Mouse (Mus musculus) heart, postnatal 25 days (tissue): ENCODE measurements around the gene Rab43. TPM values are rescaled to one million over a fixed set of nuclear protein-coding genes. Genes with fewer than 3 reads are reported as not detected.

ENCODE experiments used
- DNase-seq: peaks from one replicate; pipeline ENCODE4 v3.0.0; 2022; ENCODE audit warnings: low spot score
- intact Hi-C: fragments of 180-260 bp; cut with DNase I; formaldehyde crosslinking; loops from one replicate; pipeline ENCODE4 v1.15.1; 2025
- total RNA-seq, 2 experiments: library from RNA; stranded (reverse); gene quantifications; 2 replicates each; pipeline ENCODE4 v1.2.3; 2021

Rab43 gene
- 10 to 100 TPM; 12.5 to 15.7 TPM for total RNA-seq

- DNase-seq: peak; percentile 93
- intact Hi-C loops: no loop called here
Observed at GRCm38 (mm10) chr6:87811675-87812338, at the start of gene Rab43. TSS of gene Rab43 (minus strand) at chr6:87812164.

GRCm38 (mm10) chr6:87857071-87857470 is 45.1 kb upstream of the Rab43 start:
- intact Hi-C loops: no loop called here
- DNase-seq: no peak

- intact Hi-C loops: no loop called here
- DNase-seq: no peak
Observed at GRCm38 (mm10) chr6:87853446-87853845, 41.5 kb upstream of the Rab43 start.

- DNase-seq: no peak
- intact Hi-C loops: loop anchor here (2.0 kb wide), 1 partner anchor 35 kb away; the partner anchor contains the start of gene Copg1
Observed at GRCm38 (mm10) chr6:87851871-87852270, 39.9 kb upstream of the Rab43 start.

GRCm38 (mm10) chr6:87850900-87851614 is 39.1 kb upstream of the Rab43 start, which contains the start of gene Cnbp:
TSS of gene Cnbp (minus strand) at chr6:87851106.
- DNase-seq: peak; percentile 93
- intact Hi-C loops: loop anchor here (2.0 kb wide), 1 partner anchor 36 kb away; the partner anchor contains the start of gene Copg1

- intact Hi-C loops: loop anchor here (2.0 kb wide), 1 partner anchor 36 kb away; the partner anchor contains the start of gene Copg1
- DNase-seq: peak; percentile 35
Observed at GRCm38 (mm10) chr6:87850155-87850899, 38.4 kb upstream of the Rab43 start.

GRCm38 (mm10) chr6:87849780-87850154 is 37.8 kb upstream of the Rab43 start:
- no peak for DNase-seq

GRCm38 (mm10) chr6:87846813-87847212 is 34.8 kb upstream of the Rab43 start:
- intact Hi-C loops: no loop called here
- no peak for DNase-seq

More at GRCm38 (mm10) chr6:87849780-87850154, 37.8 kb upstream of the Rab43 start:
- intact Hi-C loops: loop anchor here (2.0 kb wide), 1 partner anchor 37 kb away; the partner anchor contains the start of gene Copg1

- DNase-seq: no peak
- intact Hi-C loops: no loop called here
Observed at GRCm38 (mm10) chr6:87845031-87845695, 33.2 kb upstream of the Rab43 start.

GRCm38 (mm10) chr6:87842254-87842653 is 30.3 kb upstream of the Rab43 start:
- DNase-seq: no peak
- intact Hi-C loops: no loop called here

- DNase-seq: no peak
- intact Hi-C loops: no loop called here
Observed at GRCm38 (mm10) chr6:87841635-87842034, 29.7 kb upstream of the Rab43 start.

GRCm38 (mm10) chr6:87839797-87840341 is 27.9 kb upstream of the Rab43 start:
- intact Hi-C loops: loop anchor here (5.0 kb wide), 2 partner anchors 47 to 78 kb away; partner anchors contain the start of gene Copg1
- DNase-seq: no peak

- DNase-seq: peak; percentile 90
- intact Hi-C loops: loop anchor here (5.0 kb wide), 2 partner anchors 49 to 76 kb away; partner anchors contain the start of gene Copg1
Observed at GRCm38 (mm10) chr6:87838551-87839197, 26.7 kb upstream of the Rab43 start, which contains the start of gene Isy1. TSS of gene Isy1 (minus strand) at chr6:87838798.

- intact Hi-C loops: loop anchor here (5.0 kb wide), 2 partner anchors 52 to 73 kb away; partner anchors contain the start of gene Copg1
- no peak for DNase-seq
Observed at GRCm38 (mm10) chr6:87835695-87836094, 23.7 kb upstream of the Rab43 start, which contains the start of gene Gm45140. TSS of gene Gm45140 (minus strand) at chr6:87835795.

GRCm38 (mm10) chr6:87820366-87820765 is 8.4 kb upstream of the Rab43 start:
- intact Hi-C loops: no loop called here

GRCm38 (mm10) chr6:87814486-87814885 is 2.5 kb upstream of the Rab43 start:
- no peak for DNase-seq
- intact Hi-C loops: no loop called here

More at GRCm38 (mm10) chr6:87820366-87820765, 8.4 kb upstream of the Rab43 start:
- DNase-seq: no peak

- intact Hi-C loops: no loop called here
- no peak for DNase-seq
Observed at GRCm38 (mm10) chr6:87812656-87813055, 692 bp upstream of the Rab43 start.
